Comparison of ENCODE assay signal across 7 mouse cellular contexts in the genomic region with DNA sequence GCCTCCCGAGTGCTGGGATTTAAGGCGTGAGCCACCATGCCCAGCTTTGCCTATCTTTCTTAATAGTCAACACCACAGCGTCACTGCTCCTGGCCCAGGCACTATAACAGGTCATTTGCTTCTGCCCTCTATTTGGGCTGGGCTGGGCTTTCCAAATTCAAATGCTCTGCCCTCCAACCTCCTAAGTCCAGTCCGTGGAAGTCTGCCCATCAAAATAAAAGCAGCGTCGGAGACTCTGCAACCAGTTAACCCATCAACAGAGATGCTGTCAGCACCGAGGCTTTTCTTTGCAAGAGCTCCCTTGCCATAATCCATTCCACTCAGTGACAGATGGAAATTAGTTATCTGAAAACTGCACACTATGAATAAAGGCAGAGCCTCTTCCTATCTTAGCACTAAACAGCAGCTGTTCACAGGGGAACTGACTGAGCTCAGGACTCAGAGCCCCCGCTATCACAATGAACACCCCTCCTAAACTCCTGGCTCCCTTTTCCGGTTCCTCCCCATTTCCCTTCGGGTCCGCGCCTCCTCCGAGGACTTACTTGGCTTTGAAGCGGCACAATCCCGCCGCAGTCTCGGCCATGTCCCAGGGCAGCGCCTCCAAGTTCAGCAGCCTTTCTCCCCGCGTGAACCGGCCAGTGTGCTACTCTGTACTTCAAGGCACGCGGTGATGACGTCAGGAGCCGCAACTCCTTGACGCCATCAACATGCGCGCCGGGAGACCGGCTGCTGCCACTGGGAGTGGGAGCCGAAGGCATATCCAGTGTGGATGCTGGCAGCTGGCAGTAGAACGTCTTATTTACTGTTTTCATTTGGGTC. TPM values are rescaled to one million over a fixed set of nuclear protein-coding genes. Genes with fewer than 3 reads are reported as not detected.
DNase-seq lines count a peak whose midpoint lies in the region; ATAC-seq lines count a peak whose summit lies in the region.

TSS of gene Tbl3 (minus strand) at position 679 of the 819 bp plus-strand sequence.

- peak within 1 kb of the TSS; percentile 71 for H3K9ac ChIP-seq in midbrain, embryonic 13.5 days (replicated peaks)

- no peaks in the 10 kb centered on the region for H3K27me3 ChIP-seq in embryonic facial prominence, embryonic 10.5 days (replicated peaks; ENCODE audit: low read depth, poor library complexity, severe bottlenecking)
- no peaks in the 10 kb centered on the region for H3K27me3 ChIP-seq in limb, embryonic 10.5 days (ENCODE audit: low read depth, poor library complexity, severe bottlenecking)
- no peaks in the 10 kb centered on the region for H3K27me3 ChIP-seq in midbrain, embryonic 13.5 days

- H3K4me3 ChIP-seq in embryonic facial prominence, embryonic 10.5 days: peak within 1 kb of the TSS; percentile 77
- H3K4me3 ChIP-seq in limb, embryonic 10.5 days: peak within 1 kb of the TSS; percentile 77
- H3K4me3 ChIP-seq in midbrain, embryonic 13.5 days (replicated peaks): peak within 1 kb of the TSS; percentile 64

- H3K9me3 ChIP-seq in embryonic facial prominence, embryonic 10.5 days: no peaks in the 10 kb centered on the region
- no peaks in the 10 kb centered on the region for H3K9me3 ChIP-seq in limb, embryonic 10.5 days (replicated peaks)
- no peaks in the 10 kb centered on the region for H3K9me3 ChIP-seq in midbrain, embryonic 13.5 days

- peak; percentile 97 for DNase-seq in adrenal gland, postnatal 10 days
- DNase-seq in embryonic facial prominence, embryonic 10.5 days (ENCODE audit: low spot score): peak; percentile 95
- peak; percentile 91 for DNase-seq in kidney, adult 11 months
- peak; percentile 98 for DNase-seq in limb, embryonic 10.5 days (ENCODE audit: low spot score)
- DNase-seq in spleen, adult 12 weeks (ENCODE audit: low spot score): peak; percentile 88

- H3K36me3 ChIP-seq in embryonic facial prominence, embryonic 10.5 days (replicated peaks): peaks cover 38% of the 10 kb centered on the region
- H3K36me3 ChIP-seq in limb, embryonic 10.5 days: peaks cover 38% of the 10 kb centered on the region
- peaks cover 32% of the 10 kb centered on the region for H3K36me3 ChIP-seq in midbrain, embryonic 13.5 days

- H3K4me1 ChIP-seq in embryonic facial prominence, embryonic 10.5 days: peaks cover 16% of the 10 kb centered on the region
- H3K4me1 ChIP-seq in limb, embryonic 10.5 days: peaks cover 18% of the 10 kb centered on the region
- peaks cover 19% of the 10 kb centered on the region for H3K4me1 ChIP-seq in midbrain, embryonic 13.5 days (replicated peaks)

- peak within 1 kb of the TSS; percentile 83 for H3K27ac ChIP-seq in embryonic facial prominence, embryonic 10.5 days (replicated peaks)
- H3K27ac ChIP-seq in limb, embryonic 10.5 days: peak within 1 kb of the TSS; percentile 85
- peak within 1 kb of the TSS; percentile 70 for H3K27ac ChIP-seq in midbrain, embryonic 13.5 days

- H3K4me2 ChIP-seq in midbrain, embryonic 13.5 days (replicated peaks): peak within 1 kb of the TSS; percentile 89

- ATAC-seq in granulocyte monocyte progenitor cell, adult 5-6 weeks (replicated peaks; ENCODE audit: poor library complexity, severe bottlenecking): peak; percentile 92
- peak; percentile 92 for ATAC-seq in midbrain, embryonic 13.5 days

- 4% methylated on average over 32 of the region's 32 CpGs for WGBS in embryonic facial prominence, embryonic 10.5 days
- 6% methylated on average over 32 of the region's 32 CpGs for WGBS in limb, embryonic 10.5 days
- 4% methylated on average over 32 of the region's 32 CpGs for WGBS in midbrain, embryonic 13.5 days

RNA-seq across cellular contexts. Expression of gene Tbl3, which starts in this region (rescaled TPM):
- 10 to 100 TPM; 39.1 to 39.9 TPM for total RNA-seq in adrenal gland, postnatal 10 days (2021)
- 152 and 162 TPM in 2 replicates for polyA plus RNA-seq in embryonic facial prominence, embryonic 10.5 days (2016; fragmentation: Nextera tagmentation; extraction: Ambion mirVana)
- 39.5 and 44.5 TPM in 2 replicates for total RNA-seq in granulocyte monocyte progenitor cell, adult 5-6 weeks (2014; fragmentation: Nextera tagmentation)
- 44.1 and 54.9 TPM in 2 replicates for total RNA-seq in granulocyte monocyte progenitor cell, adult 5-6 weeks (2017)
- 165 and 183 TPM in 2 replicates for polyA plus RNA-seq in limb, embryonic 10.5 days (2016; fragmentation: Nextera tagmentation; extraction: Ambion mirVana)
- polyA plus RNA-seq in midbrain, embryonic 13.5 days (2015; fragmentation: Nextera tagmentation; extraction: Ambion mirVana): 81.4 and 84.3 TPM in 2 replicates

Comparison
In these comparisons a context has a peak if more than half of its experiments do, and no peak if none do; other contexts are left out.
1. Peak in every context shown above with its lines: DNase-seq, ATAC-seq, H3K4me3 ChIP-seq and H3K27ac ChIP-seq.